ENCODE assay signal across 9 mouse cellular contexts in genomic region chr4:129020454-129020853, GRCm38 (mm10). TPM values are rescaled to one million over a fixed set of nuclear protein-coding genes. Genes with fewer than 3 reads are reported as not detected.
A peak's percentile ranks its signal among the peaks of the same experiment; 100 is the strongest.
DNase-seq lines count a peak whose midpoint lies in the region; ATAC-seq and TF ChIP-seq lines count a peak whose summit lies in the region.
"Had no signal": no experiment of that assay in that cellular context is flagged by ENCODE, and none has a peak within 500 bp of the region (broad histone marks: within the 10 kb centered on the region; RNA-seq: fewer than 3 reads in every experiment).

No protein-coding gene starts in this region.

- peak; percentile 85 for ATAC-seq in neural tube, embryonic 13.5 days (ENCODE audit: low read depth)
- ATAC-seq in lung, postnatal 0 days: peak; percentile 76

- H3K9me3 ChIP-seq in neural tube, embryonic 13.5 days: no peaks in the 10 kb centered on the region
- no peaks in the 10 kb centered on the region for H3K9me3 ChIP-seq in lung, postnatal 0 days (ENCODE audit: low read length)

- no peak overlapping the region for H3K9ac ChIP-seq in neural tube, embryonic 13.5 days
- no peak overlapping the region for H3K9ac ChIP-seq in lung, postnatal 0 days (replicated peaks; ENCODE audit: low read depth)
- H3K9ac ChIP-seq: liver, embryonic 14.5 days had no signal

- H3K36me3 ChIP-seq in neural tube, embryonic 13.5 days: no peaks in the 10 kb centered on the region
- no peaks in the 10 kb centered on the region for H3K36me3 ChIP-seq in lung, postnatal 0 days (ENCODE audit: insufficient read depth, low read length)

- peak overlapping the region; percentile 71 for H3K27ac ChIP-seq in neural tube, embryonic 13.5 days (replicated peaks)
- H3K27ac ChIP-seq in lung, postnatal 0 days (ENCODE audit: low read length): no peak overlapping the region
- H3K27ac ChIP-seq: liver, embryonic 14.5 days had no signal

- no peak for TF ChIP-seq EP300 in lung, postnatal 0 days (IDR thresholded peaks at IDR 0.05)

- H3K4me3 ChIP-seq in neural tube, embryonic 13.5 days: no peak overlapping the region
- H3K4me3 ChIP-seq in lung, postnatal 0 days (ENCODE audit: low read depth, low read length): no peak overlapping the region

- no peaks in the 10 kb centered on the region for H3K27me3 ChIP-seq in neural tube, embryonic 13.5 days
- no peaks in the 10 kb centered on the region for H3K27me3 ChIP-seq in lung, postnatal 0 days (replicated peaks; ENCODE audit: insufficient read depth, low read length)

- WGBS in neural tube, embryonic 13.5 days: 45% methylated on average over 6 of the region's 6 CpGs
- 37% methylated on average over 6 of the region's 6 CpGs for WGBS in lung, postnatal 0 days

- no peak for TF ChIP-seq CTCF in lung, postnatal 0 days (IDR thresholded peaks at IDR 0.05)

- no peak overlapping the region for H3K4me2 ChIP-seq in neural tube, embryonic 13.5 days
- no peak overlapping the region for H3K4me2 ChIP-seq in lung, postnatal 0 days (replicated peaks; ENCODE audit: low read depth, low read length)

- DNase-seq in neural tube, embryonic 10.5 days (ENCODE audit: extremely low spot score, low spot score): no peak
- DNase-seq in cerebellum, adult 9-10 months: peak; percentile 85
- peak; percentile 93 for DNase-seq in heart, adult 8-10 months (ENCODE audit: low spot score)
- DNase-seq in kidney, postnatal 4 days: peak; percentile 82 to 86
- peak; percentile 82 for DNase-seq in lung, postnatal 0 days (ENCODE audit: low spot score)
- peak; percentile 66 for DNase-seq in testis, postnatal 14 days (ENCODE audit: low spot score)
- DNase-seq in embryo, embryonic 11 days: no peak

- H3K4me1 ChIP-seq in neural tube, embryonic 13.5 days (replicated peaks): peaks cover 30% of the 10 kb centered on the region
- peaks cover 16% of the 10 kb centered on the region for H3K4me1 ChIP-seq in lung, postnatal 0 days (ENCODE audit: insufficient read depth, low read depth, low read length)

RNA-seq across cellular contexts. Expression of gene Ak2, which starts 28.7 kb away (rescaled TPM):
- polyA plus RNA-seq in neural tube, embryonic 13.5 days (2015; fragmentation: Nextera tagmentation; extraction: Ambion mirVana): 89.3 and 92.9 TPM in 2 replicates
- 10 to 100 TPM; 58.0 to 66.2 (median 62.3) TPM for total RNA-seq in heart, adult 8-10 months (2022)
- polyA plus RNA-seq in lung, postnatal 0 days (2015; fragmentation: Nextera tagmentation; extraction: Ambion mirVana): 85.7 and 89.7 TPM in 2 replicates

RNA-seq across cellular contexts. Expression of gene Rnf19b, which starts 37.6 kb away (rescaled TPM):
- 22.4 and 25.7 TPM in 2 replicates for polyA plus RNA-seq in neural tube, embryonic 13.5 days (2015; fragmentation: Nextera tagmentation; extraction: Ambion mirVana)
- 10 to 100 TPM; 26.0 to 30.0 (median 27.7) TPM for total RNA-seq in heart, adult 8-10 months (2022)
- polyA plus RNA-seq in lung, postnatal 0 days (2015; fragmentation: Nextera tagmentation; extraction: Ambion mirVana): 10.9 and 11.7 TPM in 2 replicates

RNA-seq across cellular contexts. Expression of gene Azin2, which starts 58.2 kb away (rescaled TPM):
- polyA plus RNA-seq in neural tube, embryonic 13.5 days (2015; fragmentation: Nextera tagmentation; extraction: Ambion mirVana): 14.3 and 16.9 TPM in 2 replicates
- total RNA-seq in heart, adult 8-10 months (2022): 1 to 10 TPM; 2.5 to 5.5 (median 3.2) TPM
- polyA plus RNA-seq in lung, postnatal 0 days (2015; fragmentation: Nextera tagmentation; extraction: Ambion mirVana): 39.0 and 42.2 TPM in 2 replicates

Comparison
In these comparisons a context has a peak if more than half of its experiments do, and no peak if none do; other contexts are left out.
1. DNase-seq: peak in cerebellum, adult 9-10 months (single experiment), heart, adult 8-10 months (single experiment), kidney, postnatal 4 days (2 of 2), lung, postnatal 0 days (single experiment) and testis, postnatal 14 days (single experiment); none in neural tube, embryonic 10.5 days (single experiment) and embryo, embryonic 11 days (single experiment).